Mouse (Mus musculus) left cerebral cortex, adult 2 months (tissue): ENCODE measurements at regions not wholly inside any gene's neighbourhood (a gene's known extent, or its start where the extent isn't known, plus 50 kb on each side); places are given as distances from the start of the nearest gene placed in this dataset.

Experiments used
- DNase-seq, 2 experiments: peaks; one replicate each; pipeline ENCODE4 v3.0.0; 2021 to 2022; ENCODE audit warnings: low spot score in 2 of 2, mixed read lengths in 1 of 2; ENCODE audit errors: extremely low spot score in 1 of 2
- H3K27ac ChIP-seq: fragments of 200-600 bp; 2 replicates; pipeline ENCODE4 v1.8.1; 2022
- H3K4me3 ChIP-seq: fragments of 200-600 bp; 2 replicates; pipeline ENCODE4 v1.8.1; 2022
- CTCF ChIP-seq: fragments of 200-600 bp; IDR thresholded peaks from 2 replicates; pipeline ENCODE4 v1.8.1; 2022; ENCODE audit warnings: antibody characterized with exemption, mild to moderate bottlenecking, moderate library complexity
- intact Hi-C: fragments of 180-260 bp; cut with DNase I; formaldehyde crosslinking; loops from one replicate; pipeline ENCODE4 v1.15.1; 2025

GRCm38 (mm10) chr19:20194511-20194910 is 196.2 kb downstream of the Anxa1 start:
- intact Hi-C loops: no loop called here
- no peak for TF ChIP-seq CTCF
- H3K27ac ChIP-seq: peak overlapping the region; percentile 64
- H3K4me3 ChIP-seq: no peak overlapping the region
- no peak for DNase-seq

GRCm38 (mm10) chr19:20181854-20182253 is 208.9 kb downstream of the Anxa1 start:
- H3K27ac ChIP-seq: no peak overlapping the region
- H3K4me3 ChIP-seq: no peak overlapping the region
- intact Hi-C loops: no loop called here
- TF ChIP-seq CTCF: no peak
- DNase-seq: no peak

GRCm38 (mm10) chr19:20161502-20161901 is 229.2 kb downstream of the Anxa1 start:
- H3K27ac ChIP-seq: no peak overlapping the region

GRCm38 (mm10) chr19:20156398-20156937 is 234.3 kb downstream of the Anxa1 start:
- DNase-seq: no peak
- Histone ChIP-seq H3K27ac (no peak overlapping the region), H3K4me3 (no peak overlapping the region)
- intact Hi-C loops: no loop called here
- TF ChIP-seq CTCF: no peak

More at GRCm38 (mm10) chr19:20161502-20161901, 229.2 kb downstream of the Anxa1 start:
- intact Hi-C loops: no loop called here
- no peak for DNase-seq
- no peak for TF ChIP-seq CTCF
- H3K4me3 ChIP-seq: no peak overlapping the region

- H3K4me3 ChIP-seq: no peak overlapping the region
Observed at GRCm38 (mm10) chr19:20139506-20139905, 251.2 kb downstream of the Anxa1 start.

GRCm38 (mm10) chr19:20123546-20124195 is 267.1 kb downstream of the Anxa1 start:
- no peak for TF ChIP-seq CTCF
- intact Hi-C loops: no loop called here
- DNase-seq: no peak

More at GRCm38 (mm10) chr19:20139506-20139905, 251.2 kb downstream of the Anxa1 start:
- no peak for TF ChIP-seq CTCF
- intact Hi-C loops: no loop called here
- no peak for DNase-seq
- H3K27ac ChIP-seq: no peak overlapping the region

GRCm38 (mm10) chr19:20122475-20122874 is 268.3 kb downstream of the Anxa1 start:
- intact Hi-C loops: no loop called here
- no peak for TF ChIP-seq CTCF
- Histone ChIP-seq H3K27ac (no peak overlapping the region), H3K4me3 (no peak overlapping the region)
- DNase-seq: no peak

More at GRCm38 (mm10) chr19:20123546-20124195, 267.1 kb downstream of the Anxa1 start:
- no peak overlapping the region for H3K4me3 ChIP-seq
- H3K27ac ChIP-seq: no peak overlapping the region

GRCm38 (mm10) chr19:20114237-20114636 is 276.5 kb downstream of the Anxa1 start:
- H3K27ac ChIP-seq: no peak overlapping the region
- intact Hi-C loops: no loop called here
- no peak overlapping the region for H3K4me3 ChIP-seq
- no peak for TF ChIP-seq CTCF
- no peak for DNase-seq
